Mouse (Mus musculus) midbrain, postnatal 0 days (tissue): ENCODE data around the gene Fbxo24. TPM values are rescaled to one million over a fixed set of nuclear protein-coding genes. Genes with fewer than 3 reads are reported as not detected.

ENCODE experiments used
- ATAC-seq: fragments of 200-750 bp; cut with Nextera tagmentation; 2 replicates; pipeline ENCODE4 v1.8.0; 2017; ENCODE audit warnings: moderate number of reproducible peaks, mild to moderate bottlenecking, moderate TSS enrichment, moderate library complexity; ENCODE audit not compliant: low FRiP score
- DNase-seq: peaks from one replicate; pipeline ENCODE4 v3.0.0-alpha.2; 2015; ENCODE audit warnings: low spot score
- H3K27ac ChIP-seq: fragments of 300-500 bp; sonication (generic); 2 replicates; pipeline ENCODE4 v1.5.1; 2014; ENCODE audit warnings: low read depth, mild to moderate bottlenecking, low read length, mixed read lengths
- H3K27me3 ChIP-seq: fragments of 300-500 bp; sonication (generic); 2 replicates; pipeline ENCODE4 v1.6.1; 2014; ENCODE audit warnings: low read length, control low read depth, mixed read lengths; ENCODE audit not compliant: insufficient read depth
- H3K36me3 ChIP-seq: fragments of 300-500 bp; sonication (generic); 2 replicates; pipeline ENCODE4 v1.6.1; 2014; ENCODE audit warnings: low read length, control low read depth, mixed read lengths; ENCODE audit not compliant: insufficient read depth
- H3K4me1 ChIP-seq: fragments of 300-500 bp; sonication (generic); 2 replicates; pipeline ENCODE4 v1.6.1; 2014; ENCODE audit warnings: mild to moderate bottlenecking, control low read depth, antibody characterized with exemption, low read length, mixed read lengths; ENCODE audit not compliant: insufficient read depth
- H3K4me2 ChIP-seq: fragments of 300-500 bp; sonication (generic); 2 replicates; pipeline ENCODE4 v1.6.1; 2014; ENCODE audit warnings: low read depth, mild to moderate bottlenecking, low read length, mixed read lengths; ENCODE audit not compliant: poor library complexity, severe bottlenecking
- H3K4me3 ChIP-seq: fragments of 300-500 bp; sonication (generic); 2 replicates; pipeline ENCODE4 v1.5.1; 2014; ENCODE audit warnings: low read depth, mild to moderate bottlenecking, low read length, moderate library complexity
- H3K9ac ChIP-seq: fragments of 300-500 bp; sonication (generic); replicated peaks from 2 replicates; pipeline ENCODE4 v1.6.1; 2014; ENCODE audit warnings: mild to moderate bottlenecking, low read length, moderate library complexity, mixed read lengths; ENCODE audit not compliant: poor library complexity, severe bottlenecking
- H3K9me3 ChIP-seq: fragments of 300-500 bp; sonication (generic); 2 replicates; pipeline ENCODE4 v1.6.1; 2016; ENCODE audit warnings: low read length, control low read depth
- CTCF ChIP-seq: IDR thresholded peaks from 2 replicates; pipeline ENCODE4 v1.5.1; 2016; ENCODE audit warnings: antibody characterized with exemption, mild to moderate bottlenecking
- WGBS: fragments of 180-500 bp; shearing (Covaris S2); extraction: QIAGEN DNeasy Blood & Tissue Kit; methylation state at CpG from one replicate; pipeline ENCODE4 v1.1.7; 2014; 5-methylcytosine and 5-hydroxymethylcytosine counted together
- polyA plus RNA-seq: library from polyadenylated mRNA; unstranded; fragments of >200 nt; fragmentation: Nextera tagmentation; extraction: Ambion mirVana; gene quantifications from 2 replicates; pipeline ENCODE4 v1.2.1, GENCODE M21; 2015
- total RNA-seq: library from RNA; depleted of rRNA; stranded (reverse); fragments of >200 nt; gene quantifications from 2 replicates; pipeline ENCODE4 v1.2.3, GENCODE M21; 2014

Fbxo24 gene
- total and polyA plus RNA-seq, 2 experiments from 2014 or later, result 0.09 TPM; not detected in 1

DNA sequence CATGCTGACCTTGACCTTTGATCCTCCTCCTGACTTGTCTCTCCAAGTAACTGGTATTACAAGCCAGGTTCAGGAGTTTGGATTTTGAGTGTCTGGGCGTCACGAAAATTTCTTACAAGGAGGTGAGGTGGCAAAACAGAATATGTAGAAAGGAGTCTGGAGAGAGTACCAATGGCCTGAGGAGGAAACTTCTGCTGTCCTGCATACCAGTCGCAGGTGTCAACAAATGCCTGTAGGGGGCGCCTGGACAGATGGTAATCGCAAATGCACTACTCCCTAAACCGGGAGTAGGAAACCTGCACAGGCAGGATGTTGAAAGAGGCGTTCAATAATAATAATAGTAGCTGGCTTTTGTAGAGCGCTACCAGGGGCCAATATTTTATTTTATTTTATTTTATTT, 43.8 kb downstream of the Fbxo24 start:
- Histone ChIP-seq H3K4me2 (no peak overlapping the region), H3K9ac (no peak overlapping the region), H3K4me3 (no peak overlapping the region), H3K36me3 (no peaks in the 10 kb centered on the region), H3K27me3 (no peaks in the 10 kb centered on the region), H3K4me1 (no peaks in the 10 kb centered on the region), H3K27ac (no peak overlapping the region), H3K9me3 (0 out of 2 replicates have a peak, but pooled peaks cover 2% of the 10 kb centered on the region)
- TF ChIP-seq CTCF, result peak; percentile 63
- DNase-seq, result peak; percentile 70
- no peak for ATAC-seq
- WGBS, result 32% methylated on average over 8 of the region's 8 CpGs

- Histone ChIP-seq H3K9me3 (0 out of 2 replicates have a peak, but pooled peaks cover 2% of the 10 kb centered on the region), H3K27ac (peak overlapping the region; percentile 84), H3K27me3 (no peaks in the 10 kb centered on the region), H3K9ac (peak overlapping the region; percentile 64), H3K4me2 (peak overlapping the region; percentile 53), H3K4me1 (no peaks in the 10 kb centered on the region), H3K36me3 (no peaks in the 10 kb centered on the region), H3K4me3 (peak overlapping the region; percentile 34)
- peak; percentile 62 for TF ChIP-seq CTCF
- DNase-seq, result peak; percentile 89
- ATAC-seq, result peak; percentile 91
- 16% methylated on average over 27 of the region's 27 CpGs for WGBS
Observed at GRCm38 (mm10) chr5:137583670-137584169, 45.1 kb downstream of the Fbxo24 start.

DNA sequence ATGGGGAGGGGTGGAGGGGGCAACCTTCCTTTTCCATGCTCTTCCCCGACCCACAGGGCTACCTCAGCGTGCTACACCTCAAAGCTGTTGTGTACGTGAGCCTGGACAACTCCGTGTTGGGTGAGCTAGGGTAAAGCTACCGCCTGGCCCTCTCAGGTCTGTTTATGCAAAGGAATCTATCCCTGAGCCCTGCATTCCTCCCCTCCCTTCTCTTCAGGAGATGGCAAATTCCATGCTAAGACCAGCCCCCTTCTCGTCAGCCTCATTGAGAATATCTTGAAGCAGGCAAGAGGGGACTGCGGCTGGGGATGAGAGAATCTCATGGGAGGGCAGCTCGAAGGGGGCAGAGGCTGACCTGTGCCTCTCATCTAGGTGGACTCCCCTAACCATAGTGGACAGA, 46.1 kb downstream of the Fbxo24 start:
- no peak for DNase-seq
- H3K4me1 ChIP-seq, result no peaks in the 10 kb centered on the region
- ATAC-seq, result peak; percentile 15; the same call in 1 of the 2 replicates
- H3K27me3 ChIP-seq, result no peaks in the 10 kb centered on the region
- peak overlapping the region; percentile 34; the same call in 1 of the 2 replicates for H3K4me3 ChIP-seq
- H3K4me2 ChIP-seq, result peak overlapping the region; percentile 53
- TF ChIP-seq CTCF, result no peak
- H3K27ac ChIP-seq, result peak overlapping the region; percentile 84
- H3K36me3 ChIP-seq, result no peaks in the 10 kb centered on the region
- WGBS, result 46% methylated on average over 8 of the region's 8 CpGs
- H3K9ac ChIP-seq, result peak overlapping the region; percentile 64; the same call in 1 of the 2 replicates
- 0 out of 2 replicates have a peak, but pooled peaks cover 2% of the 10 kb centered on the region for H3K9me3 ChIP-seq

DNA sequence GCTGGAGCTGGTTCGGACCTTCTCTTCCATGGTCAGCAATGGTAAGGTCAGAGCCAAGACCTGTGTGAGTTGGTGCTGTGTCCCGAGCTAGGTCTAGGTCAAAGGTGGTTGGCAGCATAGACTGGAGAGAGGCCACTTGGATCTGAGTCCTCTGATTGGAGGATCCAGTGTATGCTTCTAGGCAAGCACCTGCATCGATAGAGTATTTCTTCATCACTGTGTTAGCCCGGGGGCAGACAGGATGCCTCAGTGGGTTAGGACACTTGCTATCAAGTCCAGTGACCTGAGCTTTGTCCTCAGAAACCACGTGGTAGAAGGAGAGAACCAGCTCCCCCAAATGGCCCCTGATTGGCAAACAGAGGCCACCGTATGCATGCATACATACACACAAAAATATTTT, 48.6 kb downstream of the Fbxo24 start:
- H3K4me3 ChIP-seq, result no peak overlapping the region
- WGBS, result 82% methylated on average over 6 of the region's 6 CpGs
- H3K4me1 ChIP-seq, result no peaks in the 10 kb centered on the region
- H3K27ac ChIP-seq, result no peak overlapping the region
- no peak for DNase-seq
- no peak overlapping the region for H3K4me2 ChIP-seq
- no peak for ATAC-seq
- no peak overlapping the region for H3K9ac ChIP-seq
- H3K27me3 ChIP-seq, result no peaks in the 10 kb centered on the region
- H3K9me3 ChIP-seq, result no peaks in the 10 kb centered on the region
- no peak for TF ChIP-seq CTCF
- no peaks in the 10 kb centered on the region for H3K36me3 ChIP-seq

- peak; percentile 38 for DNase-seq
- peak overlapping the region; percentile 39; the same call in 1 of the 2 replicates for H3K9ac ChIP-seq
Observed at GRCm38 (mm10) chr5:137574470-137574901, 54.3 kb downstream of the Fbxo24 start.

More at GRCm38 (mm10) chr5:137574470-137574901, 54.3 kb downstream of the Fbxo24 start:
- no peaks in the 10 kb centered on the region for H3K9me3 ChIP-seq
- peak; percentile 44 for ATAC-seq
- peak; percentile 51 for TF ChIP-seq CTCF
- no peaks in the 10 kb centered on the region for H3K27me3 ChIP-seq
- 0 out of 2 replicates have a peak overlapping the region, but pooled peaks have one; percentile 3 for H3K27ac ChIP-seq
- peak overlapping the region; percentile 49 for H3K4me2 ChIP-seq
- peak overlapping the region; percentile 29 for H3K4me3 ChIP-seq
- no peaks in the 10 kb centered on the region for H3K36me3 ChIP-seq
- H3K4me1 ChIP-seq, result no peaks in the 10 kb centered on the region
- WGBS, result 11% methylated on average over 27 of the region's 27 CpGs
